Mouse (Mus musculus) neural tube, embryonic 11.5 days (tissue): ENCODE results near the gene Acod1. TPM values are rescaled to one million over a fixed set of nuclear protein-coding genes. Genes with fewer than 3 reads are reported as not detected.

Source experiments
- ATAC-seq: fragments of 200-750 bp; cut with Nextera tagmentation; 2 replicates; pipeline ENCODE4 v1.8.0; 2017; ENCODE audit warnings: moderate number of reproducible peaks, mild to moderate bottlenecking, moderate TSS enrichment, moderate library complexity; ENCODE audit not compliant: insufficient read depth, low FRiP score, low TSS enrichment
- DNase-seq: peaks from one replicate; pipeline ENCODE4 v3.0.0-alpha.2; 2015; ENCODE audit warnings: low spot score
- H3K27ac ChIP-seq: fragments of 300-500 bp; sonication (generic); 2 replicates; pipeline ENCODE4 v1.5.1; 2014; ENCODE audit warnings: low read depth, mild to moderate bottlenecking, low read length
- H3K27me3 ChIP-seq: fragments of 300-500 bp; sonication (generic); 2 replicates; pipeline ENCODE4 v1.6.1; 2014; ENCODE audit warnings: mild to moderate bottlenecking, low read length, mixed read lengths; ENCODE audit not compliant: control insufficient read depth, insufficient read depth
- H3K36me3 ChIP-seq: fragments of 300-500 bp; sonication (generic); 2 replicates; pipeline ENCODE4 v1.6.1; 2014; ENCODE audit warnings: mild to moderate bottlenecking, low read length, moderate library complexity, mixed read lengths; ENCODE audit not compliant: control insufficient read depth, insufficient read depth
- H3K4me1 ChIP-seq: fragments of 300-500 bp; sonication (generic); 2 replicates; pipeline ENCODE4 v1.6.1; 2014; ENCODE audit warnings: low read length, mixed read lengths; ENCODE audit not compliant: control insufficient read depth, insufficient read depth
- H3K4me2 ChIP-seq: fragments of 300-500 bp; sonication (generic); 2 replicates; pipeline ENCODE4 v1.6.1; 2014; ENCODE audit warnings: low read depth, mild to moderate bottlenecking, moderate library complexity
- H3K4me3 ChIP-seq: fragments of 300-500 bp; sonication (generic); 2 replicates; pipeline ENCODE4 v1.5.1; 2014; ENCODE audit warnings: low read depth, low read length
- H3K9ac ChIP-seq: fragments of 300-500 bp; sonication (generic); 2 replicates; pipeline ENCODE4 v1.6.1; 2014; ENCODE audit warnings: mild to moderate bottlenecking, low read length
- H3K9me3 ChIP-seq: fragments of 300-500 bp; sonication (generic); 2 replicates; pipeline ENCODE4 v1.6.1; 2016; ENCODE audit warnings: low read length; ENCODE audit not compliant: control insufficient read depth
- WGBS: fragments of 180-500 bp; shearing (Covaris S2); extraction: QIAGEN DNeasy Blood & Tissue Kit; methylation state at CpG from one replicate; pipeline ENCODE4 v1.1.7; 2014; 5-methylcytosine and 5-hydroxymethylcytosine counted together
- polyA plus RNA-seq: library from polyadenylated mRNA; unstranded; fragments of >200 nt; fragmentation: Nextera tagmentation; extraction: Ambion mirVana; gene quantifications from 2 replicates; pipeline ENCODE4 v1.2.1, GENCODE M21; 2014

Gene Acod1
- polyA plus RNA-seq: not detected in 2 replicates

GRCm38 (mm10) chr14:103046677-103047076, at the start of gene Acod1:
Acod1 (plus strand) TSS chr14:103046977.
- H3K4me1 ChIP-seq: no peaks in the 10 kb centered on the region
- DNase-seq (no peak), ATAC-seq (no peak)
- H3K9ac ChIP-seq: no peak within 1 kb of the TSS
- no peak within 1 kb of the TSS for H3K4me2 ChIP-seq
- no peaks in the 10 kb centered on the region for H3K9me3 ChIP-seq
- no peak within 1 kb of the TSS for H3K4me3 ChIP-seq
- no peaks in the 10 kb centered on the region for H3K36me3 ChIP-seq
- H3K27me3 ChIP-seq: no peaks in the 10 kb centered on the region
- 85% methylated on average over 2 of the region's 2 CpGs for WGBS
- H3K27ac ChIP-seq: no peak within 1 kb of the TSS

- Histone ChIP-seq H3K27ac (no peak overlapping the region), H3K9me3 (no peaks in the 10 kb centered on the region), H3K9ac (no peak overlapping the region), H3K4me1 (no peaks in the 10 kb centered on the region), H3K36me3 (no peaks in the 10 kb centered on the region), H3K4me3 (no peak overlapping the region), H3K27me3 (no peaks in the 10 kb centered on the region), H3K4me2 (no peak overlapping the region)
- no peak for DNase-seq
- WGBS: 91% methylated on average over 4 of the region's 4 CpGs
- no peak for ATAC-seq
Measured at GRCm38 (mm10) chr14:103007737-103008136, 39.0 kb upstream of the Acod1 start.

GRCm38 (mm10) chr14:103011782-103012181, 35.0 kb upstream of the Acod1 start:
- H3K4me1 ChIP-seq: no peaks in the 10 kb centered on the region
- no peak overlapping the region for H3K9ac ChIP-seq
- H3K4me2 ChIP-seq: no peak overlapping the region
- H3K36me3 ChIP-seq: no peaks in the 10 kb centered on the region
- 30% methylated on average over 5 of the region's 5 CpGs for WGBS
- H3K27ac ChIP-seq: no peak overlapping the region
- H3K9me3 ChIP-seq: no peaks in the 10 kb centered on the region
- ATAC-seq: no peak
- no peak overlapping the region for H3K4me3 ChIP-seq
- DNase-seq: peak; percentile 15
- no peaks in the 10 kb centered on the region for H3K27me3 ChIP-seq

GRCm38 (mm10) chr14:103012563-103013150, 34.1 kb upstream of the Acod1 start:
- 35% methylated on average over 4 of the region's 4 CpGs for WGBS
- H3K36me3 ChIP-seq: no peaks in the 10 kb centered on the region
- H3K4me3 ChIP-seq: no peak overlapping the region
- H3K27me3 ChIP-seq: no peaks in the 10 kb centered on the region
- H3K9ac ChIP-seq: no peak overlapping the region
- no peaks in the 10 kb centered on the region for H3K9me3 ChIP-seq
- ATAC-seq (peak; percentile 89), DNase-seq (peak; percentile 67)
- no peaks in the 10 kb centered on the region for H3K4me1 ChIP-seq
- no peak overlapping the region for H3K27ac ChIP-seq
- H3K4me2 ChIP-seq: no peak overlapping the region

- H3K36me3 ChIP-seq: no peaks in the 10 kb centered on the region
- no peak overlapping the region for H3K4me2 ChIP-seq
- no peak overlapping the region for H3K9ac ChIP-seq
- no peaks in the 10 kb centered on the region for H3K9me3 ChIP-seq
- 83% methylated on average over 5 of the region's 5 CpGs for WGBS
- no peaks in the 10 kb centered on the region for H3K4me1 ChIP-seq
- no peak for ATAC-seq
- no peak for DNase-seq
- no peak overlapping the region for H3K4me3 ChIP-seq
- no peaks in the 10 kb centered on the region for H3K27me3 ChIP-seq
- no peak overlapping the region for H3K27ac ChIP-seq
Measured at GRCm38 (mm10) chr14:103017009-103017408, 29.8 kb upstream of the Acod1 start.

- H3K4me3 ChIP-seq: no peak overlapping the region
- WGBS: 73% methylated on average over 2 of the region's 2 CpGs
- H3K4me2 ChIP-seq: no peak overlapping the region
- H3K9ac ChIP-seq: no peak overlapping the region
- ATAC-seq: no peak
- DNase-seq: no peak
- H3K36me3 ChIP-seq: no peaks in the 10 kb centered on the region
- no peaks in the 10 kb centered on the region for H3K4me1 ChIP-seq
- H3K9me3 ChIP-seq: no peaks in the 10 kb centered on the region
- no peak overlapping the region for H3K27ac ChIP-seq
- no peaks in the 10 kb centered on the region for H3K27me3 ChIP-seq
Measured at GRCm38 (mm10) chr14:103020046-103020445, 26.7 kb upstream of the Acod1 start.

- no peaks in the 10 kb centered on the region for H3K4me1 ChIP-seq
- H3K4me3 ChIP-seq: no peak overlapping the region
- no peaks in the 10 kb centered on the region for H3K27me3 ChIP-seq
- H3K9ac ChIP-seq: no peak overlapping the region
- no peaks in the 10 kb centered on the region for H3K36me3 ChIP-seq
- no peak overlapping the region for H3K4me2 ChIP-seq
- DNase-seq (no peak), ATAC-seq (no peak)
- no peak overlapping the region for H3K27ac ChIP-seq
- H3K9me3 ChIP-seq: no peaks in the 10 kb centered on the region
- 89% methylated on average over 2 of the region's 2 CpGs for WGBS
Measured at GRCm38 (mm10) chr14:103029203-103029602, 17.6 kb upstream of the Acod1 start.

- Histone ChIP-seq H3K27me3 (no peaks in the 10 kb centered on the region), H3K4me3 (no peak overlapping the region), H3K36me3 (no peaks in the 10 kb centered on the region), H3K4me2 (no peak overlapping the region), H3K9me3 (no peaks in the 10 kb centered on the region), H3K27ac (no peak overlapping the region), H3K9ac (no peak overlapping the region), H3K4me1 (no peaks in the 10 kb centered on the region)
- 78% methylated on average over 10 of the region's 10 CpGs for WGBS
- DNase-seq: no peak
- ATAC-seq: no peak
Measured at GRCm38 (mm10) chr14:103033271-103033823, 13.4 kb upstream of the Acod1 start.

GRCm38 (mm10) chr14:103034076-103034475, 12.7 kb upstream of the Acod1 start:
- Histone ChIP-seq H3K4me3 (no peak overlapping the region), H3K4me1 (no peaks in the 10 kb centered on the region), H3K27me3 (no peaks in the 10 kb centered on the region), H3K9ac (no peak overlapping the region), H3K36me3 (no peaks in the 10 kb centered on the region), H3K4me2 (no peak overlapping the region), H3K9me3 (no peaks in the 10 kb centered on the region), H3K27ac (no peak overlapping the region)
- DNase-seq: no peak
- 85% methylated on average over 9 of the region's 9 CpGs for WGBS
- ATAC-seq: no peak
